Mouse (Mus musculus) MEL (cell line): ENCODE measurements around the gene Sarm1.

Experiments
- CTCF ChIP-seq, 3 experiments: IDR thresholded peaks in 2 of 3; conservative IDR thresholded peaks in 1 of 3; 2 replicates each; pipeline ENCODE4 v1.5.1; 2011 to 2012; ENCODE audit warnings: low read length in 3 of 3, low read depth in 2 of 3, mild to moderate bottlenecking in 2 of 3, improper control_type of control experiment in 1 of 3, inconsistent platforms in 1 of 3, mixed read lengths in 1 of 3, moderate library complexity in 1 of 3; ENCODE audit not compliant: control insufficient read depth in 1 of 3, insufficient read depth in 1 of 3, poor library complexity in 1 of 3, severe bottlenecking in 1 of 3
- HCFC1 ChIP-seq: IDR thresholded peaks from 2 replicates; pipeline ENCODE4 v1.6.1; 2012; ENCODE audit warnings: low read depth, mild to moderate bottlenecking, inconsistent platforms, low read length, improper control_type of control experiment, moderate library complexity
- MAX ChIP-seq: IDR thresholded peaks from 2 replicates; pipeline ENCODE4 v1.6.1; 2011; ENCODE audit warnings: low read length, improper control_type of control experiment
- MAZ ChIP-seq: IDR thresholded peaks from 2 replicates; pipeline ENCODE4 v1.6.1; 2012; ENCODE audit warnings: low read depth, mild to moderate bottlenecking, inconsistent platforms, low read length, improper control_type of control experiment
- POLR2A ChIP-seq, 2 experiments: IDR thresholded peaks; 2 replicates each; pipeline ENCODE4 v1.6.1; 2011 to 2012; ENCODE audit warnings: low read length in 2 of 2, mild to moderate bottlenecking in 2 of 2, control low read depth in 1 of 2, improper control_type of control experiment in 1 of 2, low read depth in 1 of 2, moderate library complexity in 1 of 2; ENCODE audit not compliant: control insufficient read depth in 1 of 2, insufficient read depth in 1 of 2, poor library complexity in 1 of 2
- TBP ChIP-seq: IDR thresholded peaks from 2 replicates; pipeline ENCODE4 v1.8.0; 2011; ENCODE audit warnings: low read depth, low read length, improper control_type of control experiment
- UBTF ChIP-seq: IDR thresholded peaks from 2 replicates; pipeline ENCODE4 v1.6.1; 2012; ENCODE audit warnings: low read depth, mild to moderate bottlenecking, inconsistent platforms, low read length, improper control_type of control experiment, moderate library complexity, borderline replicate concordance; ENCODE audit not compliant: insufficient read depth
- USF1 ChIP-seq: IDR thresholded peaks from 2 replicates; pipeline ENCODE4 v1.6.1; 2014; ENCODE audit warnings: low read depth, mild to moderate bottlenecking, inconsistent platforms, low read length, improper control_type of control experiment, moderate library complexity

DNA sequence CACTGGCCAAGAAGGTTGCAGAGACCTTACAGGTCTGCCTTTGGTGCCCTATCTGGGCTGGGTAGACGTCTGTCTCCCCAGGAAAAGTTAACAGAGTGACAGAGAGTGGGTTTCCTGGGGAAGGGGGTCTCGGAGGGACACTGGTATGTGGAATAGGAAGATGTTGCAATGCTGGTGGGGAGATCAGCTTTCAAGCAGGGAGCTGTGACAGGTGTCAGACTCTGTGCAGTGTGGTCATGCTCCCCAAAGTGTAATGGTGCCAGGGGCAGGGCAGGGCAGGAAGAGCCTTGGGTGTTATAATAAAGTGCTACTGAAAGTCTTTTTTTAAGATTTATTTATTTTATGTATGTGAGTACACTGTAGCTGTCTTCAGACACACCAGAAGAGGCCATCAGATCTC, 47.2 kb downstream of the Sarm1 start:
- TF ChIP-seq CTCF (IDR thresholded peaks at IDR 0.05 in 2 of 3, conservative IDR thresholded peaks at IDR 0.05 in 1 of 3; ENCODE audit: control insufficient read depth in 1 of 3, insufficient read depth in 1 of 3, low read depth in 2 of 3, low read length in 3 of 3, poor library complexity in 1 of 3, severe bottlenecking in 1 of 3): no peak
- TF ChIP-seq HCFC1: no peak
- TF ChIP-seq POLR2A (IDR thresholded peaks at IDR 0.05; ENCODE audit: control insufficient read depth in 1 of 2, insufficient read depth in 1 of 2, low read depth in 1 of 2, low read length in 2 of 2, poor library complexity in 1 of 2): no peak
- no peak for TF ChIP-seq MAZ
- TF ChIP-seq USF1: no peak
- TF ChIP-seq MAX: no peak
- no peak for TF ChIP-seq TBP
- TF ChIP-seq UBTF: no peak
